Mouse (Mus musculus): Measurements from ENCODE around the gene Sept9. TPM values are rescaled to one million over a fixed set of nuclear protein-coding genes. Genes with fewer than 3 reads are reported as not detected.
A peak's percentile ranks its signal among the peaks of the same experiment; 100 is the strongest.

Sept9 gene
- polyA plus RNA-seq, 1 experiment from 2014 or later, result 52.5 TPM

DNA sequence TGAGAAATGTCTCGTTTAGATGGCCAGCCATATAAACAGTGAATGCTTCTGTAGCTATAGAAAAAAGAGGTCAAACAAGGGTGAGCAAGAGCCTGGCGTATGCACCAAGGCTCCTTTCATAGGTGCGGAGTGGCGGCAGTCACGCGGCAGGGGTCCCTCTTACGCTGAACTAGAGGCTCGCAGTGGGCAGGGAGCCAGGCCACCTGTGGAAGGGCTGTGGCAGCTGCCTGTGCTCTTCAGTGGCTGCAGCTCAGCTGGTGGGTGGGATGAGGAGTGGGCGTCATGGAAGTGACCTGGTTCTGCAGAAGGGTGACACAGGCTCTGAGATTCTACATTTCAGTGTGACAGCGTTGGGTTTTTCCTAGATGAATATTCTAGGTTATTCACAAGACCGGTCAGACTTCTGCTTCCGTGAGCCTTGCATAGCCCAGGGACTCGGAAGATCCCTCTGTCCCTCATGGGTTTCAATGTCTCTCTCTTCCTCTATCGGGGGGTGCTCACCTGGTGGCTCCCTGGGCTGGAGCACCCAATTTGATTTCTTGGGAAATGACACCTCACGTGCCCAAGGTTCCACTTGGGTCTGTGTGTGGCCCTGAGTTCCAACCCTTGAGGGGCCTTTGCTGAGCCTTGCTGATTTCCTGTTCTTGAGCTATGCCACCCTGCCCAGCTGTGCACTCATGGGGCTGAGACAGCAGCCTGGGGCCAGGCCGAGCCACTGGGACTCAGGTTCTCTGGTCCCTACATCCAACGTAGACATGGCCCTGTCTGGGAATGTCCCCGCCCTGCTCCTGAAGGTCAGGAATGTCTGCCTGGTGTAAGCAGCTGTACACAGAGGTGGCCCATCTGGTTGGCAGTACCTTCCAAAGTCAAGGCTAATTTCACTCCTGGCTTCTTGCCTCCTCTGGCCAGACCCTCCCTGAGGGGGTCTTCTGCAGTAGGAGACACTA, 55.0 kb downstream of the Sept9 start:
- Histone ChIP-seq H3K36me3 (ENCODE audit: insufficient read depth, low read length) (no peaks in the 10 kb centered on the region), H3K27me3 (replicated peaks; ENCODE audit: insufficient read depth, low read length) (no peaks in the 10 kb centered on the region), H3K4me2 (replicated peaks; ENCODE audit: low read depth, low read length) (no peak overlapping the region), H3K4me3 (ENCODE audit: low read depth, low read length) (no peak overlapping the region), H3K9me3 (ENCODE audit: low read length) (no peaks in the 10 kb centered on the region), H3K9ac (replicated peaks; ENCODE audit: low read depth) (no peak overlapping the region), H3K27ac (ENCODE audit: low read length) (no peak overlapping the region), H3K4me1 (ENCODE audit: insufficient read depth, low read depth, low read length) (no peaks in the 10 kb centered on the region)
- peak; percentile 48 for DNase-seq (ENCODE audit: low spot score)
- 46% methylated on average over 18 of the region's 18 CpGs for WGBS
- peak; percentile 20; the same call in 1 of the 2 replicates for TF ChIP-seq CTCF (IDR thresholded peaks at IDR 0.05)
- no peak for TF ChIP-seq EP300 (IDR thresholded peaks at IDR 0.05)
- peak; percentile 69 for ATAC-seq

DNA sequence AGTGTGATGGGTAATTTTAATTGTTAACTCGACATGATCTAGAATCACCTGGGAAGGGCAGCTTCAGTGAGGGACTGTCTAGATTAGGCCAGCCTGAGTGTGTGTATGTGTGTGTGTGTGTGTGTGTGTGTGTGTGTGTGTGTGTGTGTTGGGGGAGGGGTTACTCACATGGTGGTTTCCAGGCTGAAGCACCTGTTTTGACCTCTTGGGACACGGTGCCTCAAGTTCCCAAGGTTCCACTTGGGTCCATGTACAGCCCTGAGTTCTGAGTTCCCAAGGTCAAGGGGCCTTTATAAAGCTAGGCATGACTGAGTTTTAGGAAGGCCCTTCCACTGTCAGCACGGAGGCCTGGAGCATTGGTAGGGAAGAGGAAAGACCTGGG, 55.6 kb downstream of the Sept9 start:
- H3K9me3 ChIP-seq (ENCODE audit: low read length), result no peaks in the 10 kb centered on the region
- WGBS, result 71% methylated on average over 3 of the region's 3 CpGs
- no peak overlapping the region for H3K4me2 ChIP-seq (replicated peaks; ENCODE audit: low read depth, low read length)
- DNase-seq (ENCODE audit: low spot score) (no peak), ATAC-seq (no peak)
- no peak overlapping the region for H3K4me3 ChIP-seq (ENCODE audit: low read depth, low read length)
- H3K9ac ChIP-seq (replicated peaks; ENCODE audit: low read depth), result no peak overlapping the region
- TF ChIP-seq EP300 (IDR thresholded peaks at IDR 0.05) (no peak), CTCF (IDR thresholded peaks at IDR 0.05) (no peak)
- no peak overlapping the region for H3K27ac ChIP-seq (ENCODE audit: low read length)
- no peaks in the 10 kb centered on the region for H3K36me3 ChIP-seq (ENCODE audit: insufficient read depth, low read length)
- no peaks in the 10 kb centered on the region for H3K4me1 ChIP-seq (ENCODE audit: insufficient read depth, low read depth, low read length)
- H3K27me3 ChIP-seq (replicated peaks; ENCODE audit: insufficient read depth, low read length), result no peaks in the 10 kb centered on the region

DNA sequence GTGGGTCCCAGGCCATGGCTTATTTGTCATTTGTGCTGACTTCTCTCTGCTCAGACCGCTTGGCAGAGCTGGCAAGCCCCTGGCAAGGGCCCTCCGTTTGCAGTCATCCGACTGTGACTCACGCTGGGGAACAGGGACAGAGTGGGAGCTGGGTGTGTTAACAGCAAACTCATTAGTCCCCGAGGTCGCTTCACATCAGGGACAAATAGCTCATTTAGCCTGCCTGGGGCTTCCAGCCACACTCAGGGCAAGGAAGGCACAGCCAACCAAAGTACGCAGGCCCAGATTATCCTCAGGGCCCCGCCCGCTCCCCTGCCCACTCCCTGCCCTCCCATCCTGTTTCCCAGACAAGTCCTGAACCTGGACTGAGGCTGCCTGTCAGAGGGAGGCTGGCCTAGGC, 56.6 kb downstream of the Sept9 start:
- Histone ChIP-seq H3K9me3 (ENCODE audit: low read length) (no peaks in the 10 kb centered on the region), H3K27me3 (replicated peaks; ENCODE audit: insufficient read depth, low read length) (no peaks in the 10 kb centered on the region), H3K9ac (replicated peaks; ENCODE audit: low read depth) (no peak overlapping the region), H3K27ac (ENCODE audit: low read length) (no peak overlapping the region), H3K36me3 (ENCODE audit: insufficient read depth, low read length) (no peaks in the 10 kb centered on the region), H3K4me3 (ENCODE audit: low read depth, low read length) (no peak overlapping the region), H3K4me2 (replicated peaks; ENCODE audit: low read depth, low read length) (no peak overlapping the region), H3K4me1 (ENCODE audit: insufficient read depth, low read depth, low read length) (no peaks in the 10 kb centered on the region)
- ATAC-seq (peak; percentile 57), DNase-seq (ENCODE audit: low spot score) (peak; percentile 46)
- 61% methylated on average over 9 of the region's 9 CpGs for WGBS
- TF ChIP-seq CTCF (IDR thresholded peaks at IDR 0.05) (no peak), EP300 (IDR thresholded peaks at IDR 0.05) (no peak)

- H3K9ac ChIP-seq (replicated peaks; ENCODE audit: low read depth), result no peak overlapping the region
- H3K27me3 ChIP-seq (replicated peaks; ENCODE audit: insufficient read depth, low read length), result no peaks in the 10 kb centered on the region
- no peaks in the 10 kb centered on the region for H3K36me3 ChIP-seq (ENCODE audit: insufficient read depth, low read length)
- no peak for DNase-seq (ENCODE audit: low spot score)
- WGBS, result 94% methylated on average over 6 of the region's 6 CpGs
- H3K4me2 ChIP-seq (replicated peaks; ENCODE audit: low read depth, low read length), result no peak overlapping the region
- no peak overlapping the region for H3K4me3 ChIP-seq (ENCODE audit: low read depth, low read length)
- no peak overlapping the region for H3K27ac ChIP-seq (ENCODE audit: low read length)
- no peaks in the 10 kb centered on the region for H3K9me3 ChIP-seq (ENCODE audit: low read length)
- no peaks in the 10 kb centered on the region for H3K4me1 ChIP-seq (ENCODE audit: insufficient read depth, low read depth, low read length)
- TF ChIP-seq CTCF (IDR thresholded peaks at IDR 0.05) (no peak), EP300 (IDR thresholded peaks at IDR 0.05) (no peak)
- no peak for ATAC-seq
These were observed 57.4 kb downstream of the Sept9 start for GRCm38 (mm10) chr11:117256840-117257239.

DNA sequence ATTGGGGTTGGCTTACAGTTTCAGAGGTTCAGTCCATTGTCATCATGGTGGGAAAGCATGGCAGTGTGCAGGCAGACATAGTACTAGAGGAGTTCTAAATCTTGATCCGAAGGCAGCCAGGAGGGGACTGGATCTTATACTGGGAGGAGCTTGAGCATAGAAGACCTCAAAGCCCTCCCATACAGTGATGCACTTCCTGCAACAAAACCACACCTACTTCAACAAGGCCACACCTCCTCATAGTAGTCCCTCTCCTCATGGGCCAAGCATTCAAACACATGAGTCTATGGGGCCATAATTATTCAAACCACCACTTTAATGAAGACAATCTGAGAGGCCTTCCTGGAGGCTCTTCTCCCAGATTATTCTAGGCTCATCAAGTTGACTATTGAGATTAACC, 57.8 kb downstream of the Sept9 start:
- no peak for TF ChIP-seq EP300 (IDR thresholded peaks at IDR 0.05)
- no peak for TF ChIP-seq CTCF (IDR thresholded peaks at IDR 0.05)
- whole genome bisulfite sequencing, result 86% methylated on average over 1 of the region's 1 CpGs
- DNase-seq (ENCODE audit: low spot score) (no peak), ATAC-seq (no peak)
- H3K27ac ChIP-seq (ENCODE audit: low read length), result no peak overlapping the region
- H3K4me3 ChIP-seq (ENCODE audit: low read depth, low read length), result no peak overlapping the region
- H3K36me3 ChIP-seq (ENCODE audit: insufficient read depth, low read length), result no peaks in the 10 kb centered on the region
- H3K9ac ChIP-seq (replicated peaks; ENCODE audit: low read depth), result no peak overlapping the region
- no peaks in the 10 kb centered on the region for H3K9me3 ChIP-seq (ENCODE audit: low read length)
- H3K4me1 ChIP-seq (ENCODE audit: insufficient read depth, low read depth, low read length), result no peaks in the 10 kb centered on the region
- H3K27me3 ChIP-seq (replicated peaks; ENCODE audit: insufficient read depth, low read length), result no peaks in the 10 kb centered on the region
- H3K4me2 ChIP-seq (replicated peaks; ENCODE audit: low read depth, low read length), result no peak overlapping the region

GRCm38 (mm10) chr11:117257842-117258241, 58.4 kb downstream of the Sept9 start:
- DNase-seq (ENCODE audit: low spot score) (no peak), ATAC-seq (no peak)
- Histone ChIP-seq H3K4me2 (replicated peaks; ENCODE audit: low read depth, low read length) (no peak overlapping the region), H3K27ac (ENCODE audit: low read length) (no peak overlapping the region), H3K36me3 (ENCODE audit: insufficient read depth, low read length) (no peaks in the 10 kb centered on the region), H3K9ac (replicated peaks; ENCODE audit: low read depth) (no peak overlapping the region), H3K27me3 (replicated peaks; ENCODE audit: insufficient read depth, low read length) (no peaks in the 10 kb centered on the region), H3K9me3 (ENCODE audit: low read length) (no peaks in the 10 kb centered on the region), H3K4me1 (ENCODE audit: insufficient read depth, low read depth, low read length) (no peaks in the 10 kb centered on the region), H3K4me3 (ENCODE audit: low read depth, low read length) (no peak overlapping the region)
- TF ChIP-seq CTCF (IDR thresholded peaks at IDR 0.05) (no peak), EP300 (IDR thresholded peaks at IDR 0.05) (no peak)
